Mouse (Mus musculus): ENCODE measurements at regions not wholly inside any gene's neighbourhood (a gene's known extent, or its start where the extent isn't known, plus 50 kb on each side); places are given as distances from the start of the nearest gene placed in this dataset.

- Histone ChIP-seq H3K36me3 (ENCODE audit: control insufficient read depth, insufficient read depth, low read length) (no peaks in the 10 kb centered on the region), H3K4me1 (ENCODE audit: control insufficient read depth, insufficient read depth, low read length) (no peaks in the 10 kb centered on the region), H3K4me2 (ENCODE audit: low read depth, low read length) (no peak overlapping the region), H3K4me3 (ENCODE audit: low read depth, low read length) (no peak overlapping the region), H3K27ac (ENCODE audit: low read depth, low read length) (no peak overlapping the region), H3K9me3 (ENCODE audit: control insufficient read depth, low read length) (no peaks in the 10 kb centered on the region), H3K27me3 (ENCODE audit: control insufficient read depth, insufficient read depth, low read length) (no peaks in the 10 kb centered on the region), H3K9ac (replicated peaks; ENCODE audit: low read depth, low read length) (no peak overlapping the region)
- ATAC-seq (ENCODE audit: low read depth) = no peak
- 55% methylated on average over 2 of the region's 2 CpGs for WGBS
These were observed 570.2 kb upstream of the Robo1 start for GRCm38 (mm10) chr16:71737941-71738340.

- no peak for ATAC-seq (ENCODE audit: low read depth)
- Histone ChIP-seq H3K36me3 (ENCODE audit: control insufficient read depth, insufficient read depth, low read length) (no peaks in the 10 kb centered on the region), H3K4me3 (ENCODE audit: low read depth, low read length) (no peak overlapping the region), H3K27me3 (ENCODE audit: control insufficient read depth, insufficient read depth, low read length) (no peaks in the 10 kb centered on the region), H3K9ac (replicated peaks; ENCODE audit: low read depth, low read length) (no peak overlapping the region), H3K27ac (ENCODE audit: low read depth, low read length) (no peak overlapping the region), H3K4me2 (ENCODE audit: low read depth, low read length) (no peak overlapping the region), H3K4me1 (ENCODE audit: control insufficient read depth, insufficient read depth, low read length) (no peaks in the 10 kb centered on the region), H3K9me3 (ENCODE audit: control insufficient read depth, low read length) (no peaks in the 10 kb centered on the region)
- 91% methylated on average over 5 of the region's 5 CpGs for WGBS
These were observed 569.0 kb upstream of the Robo1 start for GRCm38 (mm10) chr16:71739104-71739503.

- H3K27ac ChIP-seq (ENCODE audit: low read depth, low read length) = no peak overlapping the region
These were observed 527.2 kb upstream of the Robo1 start for GRCm38 (mm10) chr16:71780945-71781344.

DNA sequence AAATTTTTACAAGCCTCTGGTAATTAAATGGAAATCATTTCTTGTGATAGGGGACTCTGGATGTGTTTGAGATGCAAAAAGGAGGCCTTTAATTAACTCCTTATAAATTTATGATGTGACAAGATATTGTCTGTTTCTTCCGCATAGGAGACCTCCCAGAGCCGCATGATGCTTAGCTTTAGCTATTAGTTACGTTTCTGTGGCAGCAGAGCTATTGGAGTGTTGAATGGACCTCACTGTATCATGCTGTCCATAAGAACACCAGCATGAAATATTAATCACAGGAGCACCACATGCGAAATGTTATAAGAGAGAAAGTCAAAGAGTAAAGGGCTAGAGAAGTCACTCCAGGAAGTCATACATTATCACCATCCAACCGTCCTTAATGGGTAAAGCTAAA, 495.3 kb upstream of the Robo1 start:
- no peak overlapping the region for H3K4me3 ChIP-seq (ENCODE audit: low read depth, low read length)

More at GRCm38 (mm10) chr16:71780945-71781344, 527.2 kb upstream of the Robo1 start:
- no peak overlapping the region for H3K4me2 ChIP-seq (ENCODE audit: low read depth, low read length)
- H3K36me3 ChIP-seq (ENCODE audit: control insufficient read depth, insufficient read depth, low read length) = no peaks in the 10 kb centered on the region
- H3K4me1 ChIP-seq (ENCODE audit: control insufficient read depth, insufficient read depth, low read length) = no peaks in the 10 kb centered on the region
- no peaks in the 10 kb centered on the region for H3K9me3 ChIP-seq (ENCODE audit: control insufficient read depth, low read length)
- no peak overlapping the region for H3K9ac ChIP-seq (replicated peaks; ENCODE audit: low read depth, low read length)
- ATAC-seq (ENCODE audit: low read depth) = no peak
- H3K4me3 ChIP-seq (ENCODE audit: low read depth, low read length) = no peak overlapping the region
- no peaks in the 10 kb centered on the region for H3K27me3 ChIP-seq (ENCODE audit: control insufficient read depth, insufficient read depth, low read length)

DNA sequence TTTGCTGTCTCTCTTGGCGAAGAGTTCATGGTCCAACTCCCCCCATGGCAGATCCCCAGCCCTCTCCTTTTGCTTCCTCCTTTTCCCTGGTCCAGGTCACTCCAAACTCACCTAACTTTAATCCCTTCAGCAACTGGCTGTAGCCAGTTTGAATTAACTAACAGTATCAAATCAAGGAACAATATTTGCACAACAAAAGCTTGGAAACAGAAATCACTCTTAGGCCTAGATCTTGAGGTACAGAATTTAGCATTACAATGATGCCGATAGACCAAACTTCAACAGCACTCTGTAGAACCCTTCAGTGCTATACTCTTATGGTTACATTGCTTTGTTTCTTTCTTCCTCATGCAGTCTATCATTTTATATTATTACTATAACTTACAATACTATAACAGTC, 472.8 kb upstream of the Robo1 start:
- H3K4me2 ChIP-seq (ENCODE audit: low read depth, low read length) = no peak overlapping the region
- no peaks in the 10 kb centered on the region for H3K9me3 ChIP-seq (ENCODE audit: control insufficient read depth, low read length)
- H3K4me1 ChIP-seq (ENCODE audit: control insufficient read depth, insufficient read depth, low read length) = no peaks in the 10 kb centered on the region
- no peak overlapping the region for H3K9ac ChIP-seq (replicated peaks; ENCODE audit: low read depth, low read length)
- WGBS = 92% methylated on average over 2 of the region's 2 CpGs
- no peak overlapping the region for H3K27ac ChIP-seq (ENCODE audit: low read depth, low read length)
- H3K27me3 ChIP-seq (ENCODE audit: control insufficient read depth, insufficient read depth, low read length) = no peaks in the 10 kb centered on the region
- no peaks in the 10 kb centered on the region for H3K36me3 ChIP-seq (ENCODE audit: control insufficient read depth, insufficient read depth, low read length)
- H3K4me3 ChIP-seq (ENCODE audit: low read depth, low read length) = no peak overlapping the region
- no peak for ATAC-seq (ENCODE audit: low read depth)

More for the DNA sequence above, 495.3 kb upstream of the Robo1 start:
- ATAC-seq (ENCODE audit: low read depth) = peak; percentile 46; the same call in 1 of the 2 replicates
- Histone ChIP-seq H3K27me3 (ENCODE audit: control insufficient read depth, insufficient read depth, low read length) (no peaks in the 10 kb centered on the region), H3K9ac (replicated peaks; ENCODE audit: low read depth, low read length) (no peak overlapping the region), H3K4me1 (ENCODE audit: control insufficient read depth, insufficient read depth, low read length) (no peaks in the 10 kb centered on the region), H3K36me3 (ENCODE audit: control insufficient read depth, insufficient read depth, low read length) (no peaks in the 10 kb centered on the region), H3K4me2 (ENCODE audit: low read depth, low read length) (no peak overlapping the region), H3K27ac (ENCODE audit: low read depth, low read length) (no peak overlapping the region), H3K9me3 (ENCODE audit: control insufficient read depth, low read length) (no peaks in the 10 kb centered on the region)
- 28% methylated on average over 5 of the region's 5 CpGs for WGBS

DNA sequence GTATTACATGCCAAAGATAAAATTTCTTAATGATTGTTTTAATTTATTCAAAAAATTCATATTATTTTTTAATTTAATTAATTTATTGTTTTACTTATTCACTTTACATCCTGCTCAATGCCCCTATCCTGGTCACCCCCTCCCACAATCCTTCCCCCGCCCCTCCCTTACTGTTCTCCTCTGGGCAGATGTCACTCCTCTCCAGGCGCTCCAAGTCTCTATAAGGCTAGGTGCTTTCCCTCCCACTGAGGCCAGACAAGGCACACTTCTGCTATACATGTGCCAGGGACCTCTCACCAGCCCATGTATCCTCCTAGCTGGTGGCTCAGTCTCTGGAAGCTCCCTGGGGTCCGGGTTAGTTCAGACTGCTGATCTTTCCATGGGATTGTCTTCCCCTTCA, 458.0 kb upstream of the Robo1 start:
- Histone ChIP-seq H3K9ac (replicated peaks; ENCODE audit: low read depth, low read length) (no peak overlapping the region), H3K27me3 (ENCODE audit: control insufficient read depth, insufficient read depth, low read length) (no peaks in the 10 kb centered on the region), H3K4me2 (ENCODE audit: low read depth, low read length) (no peak overlapping the region), H3K9me3 (ENCODE audit: control insufficient read depth, low read length) (no peaks in the 10 kb centered on the region), H3K4me3 (ENCODE audit: low read depth, low read length) (no peak overlapping the region), H3K36me3 (ENCODE audit: control insufficient read depth, insufficient read depth, low read length) (no peaks in the 10 kb centered on the region), H3K4me1 (ENCODE audit: control insufficient read depth, insufficient read depth, low read length) (no peaks in the 10 kb centered on the region), H3K27ac (ENCODE audit: low read depth, low read length) (no peak overlapping the region)
- ATAC-seq (ENCODE audit: low read depth) = no peak
- WGBS = 85% methylated on average over 3 of the region's 3 CpGs

DNA sequence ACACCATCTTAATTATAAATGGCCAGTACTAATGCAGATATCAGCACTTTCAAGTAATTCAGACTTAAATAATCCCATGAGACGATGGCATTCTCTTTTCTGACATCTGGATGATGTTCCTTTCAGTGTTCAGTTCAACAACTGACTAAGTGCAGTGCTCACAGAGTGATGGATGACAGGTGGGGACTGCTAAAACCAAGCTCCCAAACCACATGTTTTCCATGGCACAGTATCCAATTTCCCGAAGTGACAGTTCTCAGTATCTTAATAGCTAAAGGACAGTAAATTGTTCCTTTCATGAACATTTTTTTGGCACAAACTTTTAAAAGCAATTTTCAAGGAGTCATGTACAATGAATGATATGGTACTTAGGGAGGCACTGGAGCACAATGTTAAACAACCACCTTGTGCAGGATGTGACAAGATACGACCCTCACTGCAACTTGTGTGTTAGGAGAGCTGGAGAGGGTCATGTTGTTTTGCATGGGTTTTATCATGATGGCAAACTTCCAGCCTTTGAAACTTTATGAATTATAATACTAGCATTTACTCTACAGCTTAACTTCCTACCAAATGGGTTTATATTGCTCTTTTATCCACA, 456.4 kb upstream of the Robo1 start:
- H3K9ac ChIP-seq (replicated peaks; ENCODE audit: low read depth, low read length) = no peak overlapping the region
- no peaks in the 10 kb centered on the region for H3K4me1 ChIP-seq (ENCODE audit: control insufficient read depth, insufficient read depth, low read length)
- no peaks in the 10 kb centered on the region for H3K27me3 ChIP-seq (ENCODE audit: control insufficient read depth, insufficient read depth, low read length)
- H3K27ac ChIP-seq (ENCODE audit: low read depth, low read length) = no peak overlapping the region
- no peak for ATAC-seq (ENCODE audit: low read depth)
- H3K4me3 ChIP-seq (ENCODE audit: low read depth, low read length) = no peak overlapping the region
- H3K36me3 ChIP-seq (ENCODE audit: control insufficient read depth, insufficient read depth, low read length) = no peaks in the 10 kb centered on the region
- WGBS = 78% methylated on average over 3 of the region's 3 CpGs
- H3K4me2 ChIP-seq (ENCODE audit: low read depth, low read length) = no peak overlapping the region
- H3K9me3 ChIP-seq (ENCODE audit: control insufficient read depth, low read length) = no peaks in the 10 kb centered on the region

DNA sequence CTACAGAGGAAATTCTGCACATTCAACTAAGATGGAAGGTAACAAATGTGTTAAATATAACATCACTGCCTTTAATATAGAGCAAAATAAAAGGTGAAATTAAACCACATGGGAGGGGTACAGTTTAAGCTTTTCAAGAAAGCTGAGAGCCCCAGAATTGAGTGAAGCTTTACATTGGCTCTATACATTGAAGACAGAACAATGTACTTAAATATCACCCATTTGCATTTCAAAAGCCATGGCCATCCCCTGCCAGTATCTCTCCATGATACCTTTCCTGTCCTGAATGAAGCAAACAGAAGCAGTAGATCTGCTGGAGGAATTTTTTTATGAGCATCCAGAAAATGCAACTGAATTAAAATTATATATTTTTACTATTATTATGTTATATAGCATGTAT, 450.2 kb upstream of the Robo1 start:
- Histone ChIP-seq H3K4me3 (ENCODE audit: low read depth, low read length) (no peak overlapping the region), H3K4me2 (ENCODE audit: low read depth, low read length) (no peak overlapping the region), H3K27ac (ENCODE audit: low read depth, low read length) (no peak overlapping the region), H3K9me3 (ENCODE audit: control insufficient read depth, low read length) (no peaks in the 10 kb centered on the region), H3K36me3 (ENCODE audit: control insufficient read depth, insufficient read depth, low read length) (no peaks in the 10 kb centered on the region), H3K9ac (replicated peaks; ENCODE audit: low read depth, low read length) (no peak overlapping the region), H3K27me3 (ENCODE audit: control insufficient read depth, insufficient read depth, low read length) (no peaks in the 10 kb centered on the region), H3K4me1 (ENCODE audit: control insufficient read depth, insufficient read depth, low read length) (no peaks in the 10 kb centered on the region)
- no peak for ATAC-seq (ENCODE audit: low read depth)

GRCm38 (mm10) chr16:71860205-71860604, 447.9 kb upstream of the Robo1 start:
- Histone ChIP-seq H3K9ac (replicated peaks; ENCODE audit: low read depth, low read length) (no peak overlapping the region), H3K4me2 (ENCODE audit: low read depth, low read length) (no peak overlapping the region), H3K4me3 (ENCODE audit: low read depth, low read length) (no peak overlapping the region), H3K36me3 (ENCODE audit: control insufficient read depth, insufficient read depth, low read length) (no peaks in the 10 kb centered on the region), H3K27me3 (ENCODE audit: control insufficient read depth, insufficient read depth, low read length) (no peaks in the 10 kb centered on the region), H3K27ac (ENCODE audit: low read depth, low read length) (no peak overlapping the region), H3K4me1 (ENCODE audit: control insufficient read depth, insufficient read depth, low read length) (no peaks in the 10 kb centered on the region), H3K9me3 (ENCODE audit: control insufficient read depth, low read length) (no peaks in the 10 kb centered on the region)
- WGBS = 96% methylated on average over 2 of the region's 2 CpGs
- ATAC-seq (ENCODE audit: low read depth) = no peak

Measured in neural tube, embryonic 14.5 days (tissue).